Mouse (Mus musculus): ENCODE results near the gene Mymx. TPM values are rescaled to one million over a fixed set of nuclear protein-coding genes. Genes with fewer than 3 reads are reported as not detected.
A peak's percentile ranks its signal among the peaks of the same experiment; 100 is the strongest.

The Mymx gene
- polyA plus RNA-seq, 1 experiment, result 5.8 TPM

- TF ChIP-seq CTCF (IDR thresholded peaks at IDR 0.05; ENCODE audit: extremely low read depth, insufficient read length, insufficient replicate concordance, low read depth, low read length), result no peak
- TF ChIP-seq POLR2A (IDR thresholded peaks at IDR 0.05; ENCODE audit: low read depth, low read length), result no peak
These were observed 12.1 kb downstream of the Mymx start for GRCm38 (mm10) chr17:45589844-45590243.

GRCm38 (mm10) chr17:45589236-45589635 lies 12.7 kb downstream of the Mymx start:
- Histone ChIP-seq H3K4me3 (ENCODE audit: low read depth, low read length) (no peak overlapping the region), H3K4me1 (ENCODE audit: control insufficient read depth, insufficient read depth, insufficient read length, low read length) (peaks cover 12% of the 10 kb centered on the region)

More at GRCm38 (mm10) chr17:45589844-45590243, 12.1 kb downstream of the Mymx start:
- WGBS, result 93% methylated on average over 8 of the region's 8 CpGs
- Histone ChIP-seq H3K27ac (ENCODE audit: insufficient read depth, low read depth, low read length) (no peak overlapping the region), H3K4me1 (ENCODE audit: control insufficient read depth, insufficient read depth, insufficient read length, low read length) (peaks cover 9% of the 10 kb centered on the region), H3K4me3 (ENCODE audit: low read depth, low read length) (no peak overlapping the region), H3K36me3 (ENCODE audit: control insufficient read depth, insufficient read depth, low read length) (peaks cover 3% of the 10 kb centered on the region; the same call in 1 of the 2 replicates), H3K27me3 (ENCODE audit: control insufficient read depth, insufficient read depth, low read length) (no peaks in the 10 kb centered on the region)

GRCm38 (mm10) chr17:45588370-45588769 lies 13.5 kb downstream of the Mymx start:
- 90% methylated on average over 7 of the region's 7 CpGs for WGBS
- no peak for TF ChIP-seq POLR2A (IDR thresholded peaks at IDR 0.05; ENCODE audit: low read depth, low read length)
- no peak for TF ChIP-seq CTCF (IDR thresholded peaks at IDR 0.05; ENCODE audit: extremely low read depth, insufficient read length, insufficient replicate concordance, low read depth, low read length)
- H3K27me3 ChIP-seq (ENCODE audit: control insufficient read depth, insufficient read depth, low read length), result no peaks in the 10 kb centered on the region
- H3K4me3 ChIP-seq (ENCODE audit: low read depth, low read length), result no peak overlapping the region
- H3K4me1 ChIP-seq (ENCODE audit: control insufficient read depth, insufficient read depth, insufficient read length, low read length), result peaks cover 7% of the 10 kb centered on the region
- peaks cover 3% of the 10 kb centered on the region; the same call in 1 of the 2 replicates for H3K36me3 ChIP-seq (ENCODE audit: control insufficient read depth, insufficient read depth, low read length)
- no peak overlapping the region for H3K27ac ChIP-seq (ENCODE audit: insufficient read depth, low read depth, low read length)

More at GRCm38 (mm10) chr17:45589236-45589635, 12.7 kb downstream of the Mymx start:
- H3K36me3 ChIP-seq (ENCODE audit: control insufficient read depth, insufficient read depth, low read length), result peaks cover 3% of the 10 kb centered on the region; the same call in 1 of the 2 replicates
- H3K27ac ChIP-seq (ENCODE audit: insufficient read depth, low read depth, low read length), result no peak overlapping the region
- 99% methylated on average over 7 of the region's 7 CpGs for WGBS
- TF ChIP-seq CTCF (IDR thresholded peaks at IDR 0.05; ENCODE audit: extremely low read depth, insufficient read length, insufficient replicate concordance, low read depth, low read length) (no peak), POLR2A (IDR thresholded peaks at IDR 0.05; ENCODE audit: low read depth, low read length) (no peak)
- no peaks in the 10 kb centered on the region for H3K27me3 ChIP-seq (ENCODE audit: control insufficient read depth, insufficient read depth, low read length)

GRCm38 (mm10) chr17:45586449-45586837 lies 15.5 kb downstream of the Mymx start:
- H3K27ac ChIP-seq (ENCODE audit: insufficient read depth, low read depth, low read length), result no peak overlapping the region
- no peak overlapping the region for H3K4me3 ChIP-seq (ENCODE audit: low read depth, low read length)
- H3K4me1 ChIP-seq (ENCODE audit: control insufficient read depth, insufficient read depth, insufficient read length, low read length), result peaks cover 3% of the 10 kb centered on the region
- WGBS, result 96% methylated on average over 3 of the region's 3 CpGs
- no peak for TF ChIP-seq POLR2A (IDR thresholded peaks at IDR 0.05; ENCODE audit: low read depth, low read length)
- TF ChIP-seq CTCF (IDR thresholded peaks at IDR 0.05; ENCODE audit: extremely low read depth, insufficient read length, insufficient replicate concordance, low read depth, low read length), result peak; percentile 22; the same call in 1 of the 2 replicates
- H3K27me3 ChIP-seq (ENCODE audit: control insufficient read depth, insufficient read depth, low read length), result no peaks in the 10 kb centered on the region
- peaks cover 3% of the 10 kb centered on the region; the same call in 1 of the 2 replicates for H3K36me3 ChIP-seq (ENCODE audit: control insufficient read depth, insufficient read depth, low read length)

GRCm38 (mm10) chr17:45585725-45586448 lies 16.0 kb downstream of the Mymx start:
- H3K27me3 ChIP-seq (ENCODE audit: control insufficient read depth, insufficient read depth, low read length), result no peaks in the 10 kb centered on the region
- 89% methylated on average over 23 of the region's 23 CpGs for WGBS
- H3K4me3 ChIP-seq (ENCODE audit: low read depth, low read length), result no peak overlapping the region
- H3K4me1 ChIP-seq (ENCODE audit: control insufficient read depth, insufficient read depth, insufficient read length, low read length), result peaks cover 3% of the 10 kb centered on the region
- no peak for TF ChIP-seq CTCF (IDR thresholded peaks at IDR 0.05; ENCODE audit: extremely low read depth, insufficient read length, insufficient replicate concordance, low read depth, low read length)
- TF ChIP-seq POLR2A (IDR thresholded peaks at IDR 0.05; ENCODE audit: low read depth, low read length), result no peak
- H3K27ac ChIP-seq (ENCODE audit: insufficient read depth, low read depth, low read length), result peak overlapping the region; percentile 61
- peaks cover 3% of the 10 kb centered on the region; the same call in 1 of the 2 replicates for H3K36me3 ChIP-seq (ENCODE audit: control insufficient read depth, insufficient read depth, low read length)

- Histone ChIP-seq H3K4me3 (ENCODE audit: low read depth, low read length) (no peak overlapping the region), H3K27me3 (ENCODE audit: control insufficient read depth, insufficient read depth, low read length) (no peaks in the 10 kb centered on the region), H3K36me3 (ENCODE audit: control insufficient read depth, insufficient read depth, low read length) (peaks cover 3% of the 10 kb centered on the region; the same call in 1 of the 2 replicates), H3K27ac (ENCODE audit: insufficient read depth, low read depth, low read length) (peak overlapping the region; percentile 61), H3K4me1 (ENCODE audit: control insufficient read depth, insufficient read depth, insufficient read length, low read length) (peaks cover 3% of the 10 kb centered on the region)
- WGBS, result 58% methylated on average over 14 of the region's 14 CpGs
- TF ChIP-seq POLR2A (IDR thresholded peaks at IDR 0.05; ENCODE audit: low read depth, low read length), result no peak
- peak; percentile 89 for TF ChIP-seq CTCF (IDR thresholded peaks at IDR 0.05; ENCODE audit: extremely low read depth, insufficient read length, insufficient replicate concordance, low read depth, low read length)
These were observed 16.8 kb downstream of the Mymx start for GRCm38 (mm10) chr17:45584939-45585678.

Measured in small intestine, adult 2 months (tissue).